Mouse (Mus musculus): ENCODE measurements around the gene Klhl33. TPM values are rescaled to one million over a fixed set of nuclear protein-coding genes. Genes with fewer than 3 reads are reported as not detected.
"Not testable (repeated sequence)": the region's sequence is repeated elsewhere in the genome, so short reads cannot be mapped to it uniquely, and the experiment has no call there.

Klhl33 gene
- polyA plus RNA-seq, 1 experiment from 2014 or later = 0.44 TPM

GRCm38 (mm10) chr14:50903973-50904827 lies 6.9 kb upstream of the Klhl33 start:
- TF ChIP-seq CTCF (IDR thresholded peaks at IDR 0.05) = no peak
- DNase-seq (ENCODE audit: low read depth, low spot score) (no peak), ATAC-seq (no peak)
- no peaks in the 10 kb centered on the region for H3K27me3 ChIP-seq
- ChIA-PET POLR2A (no interaction called here), CTCF (no interaction called here)
- in situ Hi-C loops (cut with MboI; ENCODE audit: low pct_unique_long_range_greater_than_20kb) = no loop called here

GRCm38 (mm10) chr14:50897992-50898391 lies 685 bp upstream of the Klhl33 start:
- not testable (repeated sequence) for DNase-seq (ENCODE audit: low read depth, low spot score)

DNA sequence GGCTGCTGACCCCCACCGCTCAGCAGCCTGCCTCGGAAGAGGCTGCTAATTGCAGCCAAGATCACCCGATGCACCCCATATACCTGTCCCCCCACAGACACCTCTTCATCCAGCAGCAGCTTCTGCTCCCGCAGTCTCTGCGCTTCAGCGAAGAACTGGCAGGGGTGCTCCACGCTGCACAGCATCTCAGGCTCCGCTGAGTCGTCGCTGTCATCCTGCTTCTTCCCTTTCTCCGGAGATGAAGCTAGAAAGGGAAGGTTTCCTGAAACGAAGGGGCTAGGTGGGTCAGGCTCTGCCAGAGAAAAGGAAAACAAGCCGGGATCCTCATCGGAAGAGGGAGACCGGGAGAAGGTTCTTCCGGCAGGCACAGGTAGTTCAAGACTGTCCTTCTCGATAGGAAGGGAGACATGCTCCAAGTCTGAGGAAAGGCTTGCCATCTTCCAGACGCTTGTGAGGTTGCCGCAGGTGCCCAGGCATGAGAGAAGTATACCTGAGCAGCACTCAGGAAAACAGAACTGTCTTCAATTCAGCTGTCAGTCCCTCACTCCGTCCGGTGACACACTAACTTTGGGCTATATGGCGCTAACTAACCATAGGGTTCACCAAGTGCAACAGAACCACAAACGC lies 447 bp downstream of the Klhl33 start:
- in situ Hi-C loops (cut with MboI; ENCODE audit: low pct_unique_long_range_greater_than_20kb) = no loop called here
- peak; percentile 8 for ATAC-seq
- ChIA-PET POLR2A (no interaction called here), CTCF (interaction anchor here (1.0 to 1.1 kb wide), 2 partner anchors 12 to 27 kb away, joined by 3 read pairs; partner anchors contain the start of genes Apex1 and Osgep)
- TF ChIP-seq CTCF (IDR thresholded peaks at IDR 0.05) = no peak
- DNase-seq (ENCODE audit: low read depth, low spot score) = no peak
- no peaks in the 10 kb centered on the region for H3K27me3 ChIP-seq

More at GRCm38 (mm10) chr14:50897992-50898391, 685 bp upstream of the Klhl33 start:
- H3K27me3 ChIP-seq; in situ Hi-C loops (cut with MboI; ENCODE audit: low pct_unique_long_range_greater_than_20kb); CTCF ChIA-PET; POLR2A ChIA-PET; ATAC-seq: not testable (repeated sequence)

- POLR2A ChIA-PET = interaction anchor here (0.8 to 1.3 kb wide), 2 partner anchors 26 to 34 kb away, joined by 3 to 4 read pairs; partner anchors contain the start of genes Pip4p1, Pnp and Tep1
- ATAC-seq = peak; percentile 97
- CTCF ChIA-PET = interaction anchor here (0.9 to 1.2 kb wide), 4 partner anchors 9 to 169 kb away, joined by 3 to 4 read pairs (median 3); partner anchors contain the start of genes Apex1 and Osgep
- in situ Hi-C loops (cut with MboI; ENCODE audit: low pct_unique_long_range_greater_than_20kb) = no loop called here
- no peaks in the 10 kb centered on the region for H3K27me3 ChIP-seq
- TF ChIP-seq CTCF (IDR thresholded peaks at IDR 0.05) = no peak
- DNase-seq (ENCODE audit: low read depth, low spot score) = peak; percentile 95
These were observed 1.1 kb downstream of the Klhl33 start for GRCm38 (mm10) chr14:50895985-50896746.

DNA sequence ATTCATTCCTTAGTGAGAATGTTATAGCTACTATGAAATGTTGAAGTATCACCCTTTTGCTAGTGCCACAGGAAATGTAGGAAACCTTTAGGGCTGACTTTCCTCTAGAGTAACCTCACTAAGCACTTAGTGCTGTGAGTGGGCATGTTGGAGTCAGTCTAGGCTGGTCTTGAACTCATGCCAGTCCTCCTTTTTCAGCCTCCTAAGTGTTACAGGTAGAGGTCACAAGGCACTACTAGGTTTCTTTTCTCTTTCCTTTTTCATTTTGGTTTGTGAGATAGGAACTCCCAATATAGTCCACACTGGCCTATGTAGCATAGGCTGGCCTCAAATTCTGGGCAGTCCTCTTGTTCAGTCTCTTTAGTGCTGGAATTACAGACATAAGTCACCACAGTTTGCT lies 1.9 kb downstream of the Klhl33 start:
- DNase-seq (ENCODE audit: low read depth, low spot score) (no peak), ATAC-seq (no peak)
- H3K27me3 ChIP-seq = no peaks in the 10 kb centered on the region
- CTCF ChIA-PET = interaction anchor here (0.9 to 1.2 kb wide), 2 partner anchors 9 to 169 kb away, joined by 3 to 4 read pairs; no protein-coding TSS in a partner anchor
- POLR2A ChIA-PET = interaction anchor here (0.8 to 1.3 kb wide), 2 partner anchors 25 to 35 kb away, joined by 3 to 4 read pairs; partner anchors contain the start of genes Pip4p1, Pnp and Tep1
- TF ChIP-seq CTCF (IDR thresholded peaks at IDR 0.05) = no peak
- in situ Hi-C loops (cut with MboI; ENCODE audit: low pct_unique_long_range_greater_than_20kb) = no loop called here

DNA sequence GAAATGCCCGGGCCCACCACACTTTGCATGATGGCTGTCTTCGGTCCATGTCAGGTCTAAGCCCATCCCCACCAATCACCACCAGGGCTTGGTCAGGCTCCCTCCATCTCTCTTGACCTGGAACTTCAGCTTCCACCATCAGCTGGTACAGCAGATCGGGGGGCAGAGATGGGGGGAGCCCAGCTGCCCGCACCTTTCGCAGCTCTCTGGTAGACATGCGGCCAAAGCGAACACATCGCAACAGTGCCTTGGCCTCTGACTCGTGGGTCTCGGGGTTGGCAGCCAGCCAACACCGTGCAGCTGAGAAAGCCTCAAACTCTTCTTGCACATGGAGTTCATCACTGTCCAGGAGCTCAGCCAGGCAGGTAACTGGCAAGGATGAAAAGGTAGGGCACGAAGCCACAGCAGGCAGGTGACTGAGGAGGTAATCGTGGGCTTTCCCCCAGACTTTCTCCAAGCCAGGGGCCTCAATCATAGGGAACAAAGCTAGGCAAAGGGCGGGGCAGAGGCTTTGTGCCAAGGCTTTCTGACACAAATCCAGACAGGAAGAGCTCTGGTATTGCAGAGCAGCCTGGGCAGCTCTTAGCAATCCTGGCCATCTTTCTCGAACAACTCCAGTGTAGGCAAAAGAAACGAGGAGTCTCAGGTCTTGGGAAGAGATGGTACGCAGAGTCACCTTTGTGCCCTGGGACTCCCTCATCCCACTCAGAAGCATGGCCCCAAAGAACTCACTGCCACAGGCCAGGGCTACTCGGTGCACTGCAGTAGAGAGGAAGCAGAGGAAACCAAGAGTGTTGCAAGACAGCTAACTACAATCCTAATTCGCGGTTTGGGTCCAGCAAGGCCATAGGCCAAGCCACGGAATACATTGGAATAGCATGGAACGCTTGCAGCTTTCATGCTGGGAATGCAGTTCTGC lies 4.5 kb downstream of the Klhl33 start:
- POLR2A ChIA-PET = no interaction called here
- DNase-seq (ENCODE audit: low read depth, low spot score) (no peak), ATAC-seq (no peak)
- CTCF ChIA-PET = interaction anchor here (0.9 kb wide), 1 partner anchor 134 kb away, joined by 3 read pairs; no protein-coding TSS in a partner anchor
- no peaks in the 10 kb centered on the region for H3K27me3 ChIP-seq
- in situ Hi-C loops (cut with MboI; ENCODE audit: low pct_unique_long_range_greater_than_20kb) = no loop called here
- no peak for TF ChIP-seq CTCF (IDR thresholded peaks at IDR 0.05)

- DNase-seq (ENCODE audit: low read depth, low spot score) (no peak), ATAC-seq (no peak)
- no peaks in the 10 kb centered on the region for H3K27me3 ChIP-seq
- in situ Hi-C loops (cut with MboI; ENCODE audit: low pct_unique_long_range_greater_than_20kb) = no loop called here
- CTCF ChIA-PET = interaction anchor here (0.9 kb wide), 1 partner anchor 134 kb away, joined by 3 read pairs; no protein-coding TSS in a partner anchor
- POLR2A ChIA-PET = interaction anchor here (0.6 kb wide), 1 partner anchor 991 kb away, joined by 3 read pairs; no protein-coding TSS in a partner anchor
- no peak for TF ChIP-seq CTCF (IDR thresholded peaks at IDR 0.05)
These were observed 5.2 kb downstream of the Klhl33 start for GRCm38 (mm10) chr14:50892091-50892490.

DNA sequence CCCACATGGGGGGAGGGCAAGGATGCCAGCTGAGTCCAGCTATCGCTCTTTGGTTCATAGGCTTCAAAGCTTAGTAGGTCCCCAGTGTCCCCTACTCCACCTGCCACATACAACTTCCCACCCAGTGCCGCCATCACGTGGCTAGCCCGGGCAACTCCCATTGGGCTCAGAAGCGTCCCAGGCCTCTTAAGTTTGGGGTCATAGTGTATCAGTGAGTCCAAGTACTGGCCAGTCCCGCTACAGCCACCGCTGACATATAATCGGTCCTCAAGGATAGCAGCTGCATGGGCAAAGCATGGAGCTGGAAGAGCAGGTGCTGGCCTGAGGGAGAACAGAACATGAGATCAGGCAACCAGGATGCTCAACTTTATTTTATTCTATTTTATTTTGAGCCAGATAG lies 5.7 kb downstream of the Klhl33 start:
- H3K27me3 ChIP-seq = no peaks in the 10 kb centered on the region
- TF ChIP-seq CTCF (IDR thresholded peaks at IDR 0.05) = no peak
- in situ Hi-C loops (cut with MboI; ENCODE audit: low pct_unique_long_range_greater_than_20kb) = no loop called here
- CTCF ChIA-PET = interaction anchor here (0.9 kb wide), 1 partner anchor 135 kb away, joined by 3 read pairs; no protein-coding TSS in a partner anchor
- ATAC-seq (no peak), DNase-seq (ENCODE audit: low read depth, low spot score) (no peak)
- POLR2A ChIA-PET = interaction anchor here (0.6 kb wide), 1 partner anchor 992 kb away, joined by 3 read pairs; no protein-coding TSS in a partner anchor

DNA sequence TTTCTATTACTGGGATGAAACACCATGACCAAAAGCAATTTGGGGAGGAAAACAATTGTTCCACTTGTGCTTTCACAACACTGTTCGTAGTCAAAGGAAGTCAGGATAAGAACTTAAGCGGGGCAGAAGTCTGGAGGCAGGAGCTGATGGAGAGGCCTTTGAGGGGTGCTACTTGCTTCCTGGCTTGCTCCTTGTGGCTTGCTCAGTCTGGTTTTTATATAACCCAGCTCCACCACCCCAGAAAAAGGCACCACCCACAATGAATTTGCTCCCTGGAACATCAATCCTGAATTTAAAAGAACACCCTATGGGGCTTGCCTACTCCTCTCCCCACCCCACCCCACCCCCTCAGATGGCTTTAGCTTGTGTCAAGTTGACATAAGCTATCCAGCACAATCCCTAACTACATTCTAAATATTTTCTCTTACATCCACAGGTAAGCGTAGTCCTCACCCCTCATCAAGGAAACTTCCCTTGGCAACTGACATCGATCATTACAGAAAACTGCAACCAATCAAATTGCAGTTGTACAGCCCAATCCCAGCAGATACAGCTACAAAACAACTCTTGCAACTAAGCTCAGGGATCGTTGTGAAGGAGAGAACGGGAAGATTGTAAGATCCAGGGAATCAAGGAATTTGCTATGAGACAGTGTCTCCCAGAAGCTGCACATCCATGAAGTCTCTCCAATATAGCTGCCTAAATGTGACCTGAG lies 20.9 kb downstream of the Klhl33 start:
- H3K27me3 ChIP-seq = no peaks in the 10 kb centered on the region
- DNase-seq (ENCODE audit: low read depth, low spot score) (no peak), ATAC-seq (no peak)
- TF ChIP-seq CTCF (IDR thresholded peaks at IDR 0.05) = no peak
- in situ Hi-C loops (cut with MboI; ENCODE audit: low pct_unique_long_range_greater_than_20kb) = no loop called here
- ChIA-PET POLR2A (no interaction called here), CTCF (interaction anchor here (0.8 to 2.4 kb wide), 3 partner anchors 9 to 113 kb away, joined by 3 to 9 read pairs (median 3); no protein-coding TSS in a partner anchor)

All from Patski (cell line).